Mouse (Mus musculus): ENCODE results near the gene Aph1b. TPM values are rescaled to one million over a fixed set of nuclear protein-coding genes. Genes with fewer than 3 reads are reported as not detected.
"Not testable (repeated sequence)": the region's sequence is repeated elsewhere in the genome, so short reads cannot be mapped to it uniquely, and the experiment has no call there.

Aph1b gene
- polyA plus RNA-seq, 1 experiment from 2014 or later = 32.0 TPM

- ATAC-seq (ENCODE audit: low FRiP score, low TSS enrichment) (no peak), DNase-seq (no peak)
- Histone ChIP-seq H3K9ac (replicated peaks; ENCODE audit: low read length) (no peak overlapping the region), H3K27ac (replicated peaks; ENCODE audit: low read depth, low read length) (no peak overlapping the region), H3K9me3 (ENCODE audit: control insufficient read depth, low read length) (no peaks in the 10 kb centered on the region), H3K4me1 (ENCODE audit: control insufficient read depth, insufficient read depth, low read length) (0 out of 2 replicates have a peak, but pooled peaks cover 4% of the 10 kb centered on the region), H3K4me2 (ENCODE audit: low read length) (no peak overlapping the region), H3K4me3 (replicated peaks; ENCODE audit: low read depth, low read length) (no peak overlapping the region), H3K36me3 (ENCODE audit: control insufficient read depth, insufficient read depth, low read length) (no peaks in the 10 kb centered on the region), H3K27me3 (ENCODE audit: control insufficient read depth, insufficient read depth, low read length) (peaks cover 2% of the 10 kb centered on the region; the same call in 1 of the 2 replicates)
- 15% methylated on average over 2 of the region's 2 CpGs for whole genome bisulfite sequencing
Measured at GRCm38 (mm10) chr9:66813392-66813791, 18.1 kb upstream of the Aph1b start.

GRCm38 (mm10) chr9:66805951-66806350, 10.7 kb upstream of the Aph1b start:
- peak; percentile 63 for DNase-seq
- H3K9ac ChIP-seq (replicated peaks; ENCODE audit: low read length); H3K27ac ChIP-seq (replicated peaks; ENCODE audit: low read depth, low read length); H3K9me3 ChIP-seq (ENCODE audit: control insufficient read depth, low read length); H3K4me1 ChIP-seq (ENCODE audit: control insufficient read depth, insufficient read depth, low read length); ATAC-seq (ENCODE audit: low FRiP score, low TSS enrichment); H3K36me3 ChIP-seq (ENCODE audit: control insufficient read depth, insufficient read depth, low read length); H3K27me3 ChIP-seq (ENCODE audit: control insufficient read depth, insufficient read depth, low read length): not testable (repeated sequence)
- peak overlapping the region; percentile 49 for H3K4me2 ChIP-seq (ENCODE audit: low read length)
- peak overlapping the region; percentile 23 for H3K4me3 ChIP-seq (replicated peaks; ENCODE audit: low read depth, low read length)
- WGBS = under 1% methylated on average over 31 of the region's 37 CpGs

GRCm38 (mm10) chr9:66801947-66802346, 6.7 kb upstream of the Aph1b start:
- Histone ChIP-seq H3K27ac (replicated peaks; ENCODE audit: low read depth, low read length) (no peak overlapping the region), H3K4me2 (ENCODE audit: low read length) (no peak overlapping the region), H3K9me3 (ENCODE audit: control insufficient read depth, low read length) (no peaks in the 10 kb centered on the region), H3K27me3 (ENCODE audit: control insufficient read depth, insufficient read depth, low read length) (no peaks in the 10 kb centered on the region), H3K4me1 (ENCODE audit: control insufficient read depth, insufficient read depth, low read length) (no peaks in the 10 kb centered on the region), H3K9ac (replicated peaks; ENCODE audit: low read length) (no peak overlapping the region), H3K36me3 (ENCODE audit: control insufficient read depth, insufficient read depth, low read length) (no peaks in the 10 kb centered on the region), H3K4me3 (replicated peaks; ENCODE audit: low read depth, low read length) (no peak overlapping the region)
- DNase-seq (no peak), ATAC-seq (ENCODE audit: low FRiP score, low TSS enrichment) (no peak)
- WGBS = 51% methylated on average over 12 of the region's 12 CpGs

- Histone ChIP-seq H3K4me3 (replicated peaks; ENCODE audit: low read depth, low read length) (peak within 1 kb of the TSS; percentile 68), H3K36me3 (ENCODE audit: control insufficient read depth, insufficient read depth, low read length) (no peaks in the 10 kb centered on the region), H3K4me1 (ENCODE audit: control insufficient read depth, insufficient read depth, low read length) (peaks cover 6% of the 10 kb centered on the region; the same call in 1 of the 2 replicates), H3K27me3 (ENCODE audit: control insufficient read depth, insufficient read depth, low read length) (no peaks in the 10 kb centered on the region), H3K9ac (replicated peaks; ENCODE audit: low read length) (peak within 1 kb of the TSS; percentile 87), H3K27ac (replicated peaks; ENCODE audit: low read depth, low read length) (peak within 1 kb of the TSS; percentile 88), H3K9me3 (ENCODE audit: control insufficient read depth, low read length) (no peaks in the 10 kb centered on the region), H3K4me2 (ENCODE audit: low read length) (peak within 1 kb of the TSS; percentile 68)
- WGBS = 84% methylated on average over 5 of the region's 5 CpGs
- no peak for ATAC-seq (ENCODE audit: low FRiP score, low TSS enrichment)
- no peak for DNase-seq
Measured at GRCm38 (mm10) chr9:66796739-66797138, 1.4 kb upstream of the Aph1b start, which contains the start of gene Gm10647. Gene Gm10647, plus strand, starts transcription at chr9:66797039.

- no peak for DNase-seq
Measured at GRCm38 (mm10) chr9:66794629-66795463, 444 bp downstream of the Aph1b start.

GRCm38 (mm10) chr9:66787821-66788220, 7.5 kb downstream of the Aph1b start:
- H3K9me3 ChIP-seq (ENCODE audit: control insufficient read depth, low read length) = no peaks in the 10 kb centered on the region
- DNase-seq (peak; percentile 87), ATAC-seq (ENCODE audit: low FRiP score, low TSS enrichment) (no peak)
- no peaks in the 10 kb centered on the region for H3K4me1 ChIP-seq (ENCODE audit: control insufficient read depth, insufficient read depth, low read length)
- H3K27ac ChIP-seq (replicated peaks; ENCODE audit: low read depth, low read length) = no peak overlapping the region
- H3K9ac ChIP-seq (replicated peaks; ENCODE audit: low read length) = no peak overlapping the region
- 7% methylated on average over 2 of the region's 2 CpGs for WGBS
- H3K36me3 ChIP-seq (ENCODE audit: control insufficient read depth, insufficient read depth, low read length) = peaks cover 11% of the 10 kb centered on the region
- H3K27me3 ChIP-seq (ENCODE audit: control insufficient read depth, insufficient read depth, low read length) = no peaks in the 10 kb centered on the region
- H3K4me3 ChIP-seq (replicated peaks; ENCODE audit: low read depth, low read length) = no peak overlapping the region
- H3K4me2 ChIP-seq (ENCODE audit: low read length) = no peak overlapping the region

More at GRCm38 (mm10) chr9:66794629-66795463, 444 bp downstream of the Aph1b start:
- Histone ChIP-seq H3K36me3 (ENCODE audit: control insufficient read depth, insufficient read depth, low read length) (peaks cover 6% of the 10 kb centered on the region), H3K4me2 (ENCODE audit: low read length) (peak overlapping the region; percentile 68), H3K4me1 (ENCODE audit: control insufficient read depth, insufficient read depth, low read length) (peaks cover 6% of the 10 kb centered on the region; the same call in 1 of the 2 replicates), H3K27me3 (ENCODE audit: control insufficient read depth, insufficient read depth, low read length) (no peaks in the 10 kb centered on the region), H3K4me3 (replicated peaks; ENCODE audit: low read depth, low read length) (peak overlapping the region; percentile 68), H3K27ac (replicated peaks; ENCODE audit: low read depth, low read length) (peak overlapping the region; percentile 88), H3K9ac (replicated peaks; ENCODE audit: low read length) (peak overlapping the region; percentile 87), H3K9me3 (ENCODE audit: control insufficient read depth, low read length) (no peaks in the 10 kb centered on the region)
- 1% methylated on average over 43 of the region's 43 CpGs for WGBS
- ATAC-seq (ENCODE audit: low FRiP score, low TSS enrichment) = peak; percentile 73

GRCm38 (mm10) chr9:66784552-66784951, 10.7 kb downstream of the Aph1b start:
- H3K4me1 ChIP-seq (ENCODE audit: control insufficient read depth, insufficient read depth, low read length); H3K9me3 ChIP-seq (ENCODE audit: control insufficient read depth, low read length); H3K27ac ChIP-seq (replicated peaks; ENCODE audit: low read depth, low read length); ATAC-seq (ENCODE audit: low FRiP score, low TSS enrichment); H3K9ac ChIP-seq (replicated peaks; ENCODE audit: low read length); H3K4me2 ChIP-seq (ENCODE audit: low read length); H3K27me3 ChIP-seq (ENCODE audit: control insufficient read depth, insufficient read depth, low read length); DNase-seq; H3K4me3 ChIP-seq (replicated peaks; ENCODE audit: low read depth, low read length): not testable (repeated sequence)
- no CpG with 5 or more reads among the region's 3 CpGs for WGBS
- H3K36me3 ChIP-seq (ENCODE audit: control insufficient read depth, insufficient read depth, low read length) = 0 out of 2 replicates have a peak, but pooled peaks cover 11% of the 10 kb centered on the region

- Histone ChIP-seq H3K4me3 (replicated peaks; ENCODE audit: low read depth, low read length) (no peak overlapping the region), H3K27me3 (ENCODE audit: control insufficient read depth, insufficient read depth, low read length) (no peaks in the 10 kb centered on the region), H3K36me3 (ENCODE audit: control insufficient read depth, insufficient read depth, low read length) (no peaks in the 10 kb centered on the region), H3K27ac (replicated peaks; ENCODE audit: low read depth, low read length) (no peak overlapping the region), H3K4me1 (ENCODE audit: control insufficient read depth, insufficient read depth, low read length) (no peaks in the 10 kb centered on the region), H3K9ac (replicated peaks; ENCODE audit: low read length) (no peak overlapping the region), H3K9me3 (ENCODE audit: control insufficient read depth, low read length) (no peaks in the 10 kb centered on the region), H3K4me2 (ENCODE audit: low read length) (no peak overlapping the region)
- DNase-seq (no peak), ATAC-seq (ENCODE audit: low FRiP score, low TSS enrichment) (no peak)
Measured at GRCm38 (mm10) chr9:66770701-66771100, 24.6 kb downstream of the Aph1b start.

- no peak for ATAC-seq (ENCODE audit: low FRiP score, low TSS enrichment)
- Histone ChIP-seq H3K4me3 (replicated peaks; ENCODE audit: low read depth, low read length) (no peak overlapping the region), H3K4me2 (ENCODE audit: low read length) (no peak overlapping the region), H3K4me1 (ENCODE audit: control insufficient read depth, insufficient read depth, low read length) (no peaks in the 10 kb centered on the region), H3K9me3 (ENCODE audit: control insufficient read depth, low read length) (no peaks in the 10 kb centered on the region), H3K36me3 (ENCODE audit: control insufficient read depth, insufficient read depth, low read length) (no peaks in the 10 kb centered on the region), H3K27me3 (ENCODE audit: control insufficient read depth, insufficient read depth, low read length) (no peaks in the 10 kb centered on the region), H3K9ac (replicated peaks; ENCODE audit: low read length) (no peak overlapping the region), H3K27ac (replicated peaks; ENCODE audit: low read depth, low read length) (no peak overlapping the region)
- 93% methylated on average over 3 of the region's 3 CpGs for WGBS
- DNase-seq = no peak
Measured at GRCm38 (mm10) chr9:66769275-66769674, 26.0 kb downstream of the Aph1b start.

All from midbrain, embryonic 14.5 days (tissue).